Mouse (Mus musculus): ENCODE measurements around the gene Trip10. TPM values are rescaled to one million over a fixed set of nuclear protein-coding genes. Genes with fewer than 3 reads are reported as not detected.
"Not testable (repeated sequence)": the region's sequence is repeated elsewhere in the genome, so short reads cannot be mapped to it uniquely, and the experiment has no call there.

Trip10 gene
- total RNA-seq, 2 experiments from 2014 or later: 7.9 to 8.2 TPM

DNA sequence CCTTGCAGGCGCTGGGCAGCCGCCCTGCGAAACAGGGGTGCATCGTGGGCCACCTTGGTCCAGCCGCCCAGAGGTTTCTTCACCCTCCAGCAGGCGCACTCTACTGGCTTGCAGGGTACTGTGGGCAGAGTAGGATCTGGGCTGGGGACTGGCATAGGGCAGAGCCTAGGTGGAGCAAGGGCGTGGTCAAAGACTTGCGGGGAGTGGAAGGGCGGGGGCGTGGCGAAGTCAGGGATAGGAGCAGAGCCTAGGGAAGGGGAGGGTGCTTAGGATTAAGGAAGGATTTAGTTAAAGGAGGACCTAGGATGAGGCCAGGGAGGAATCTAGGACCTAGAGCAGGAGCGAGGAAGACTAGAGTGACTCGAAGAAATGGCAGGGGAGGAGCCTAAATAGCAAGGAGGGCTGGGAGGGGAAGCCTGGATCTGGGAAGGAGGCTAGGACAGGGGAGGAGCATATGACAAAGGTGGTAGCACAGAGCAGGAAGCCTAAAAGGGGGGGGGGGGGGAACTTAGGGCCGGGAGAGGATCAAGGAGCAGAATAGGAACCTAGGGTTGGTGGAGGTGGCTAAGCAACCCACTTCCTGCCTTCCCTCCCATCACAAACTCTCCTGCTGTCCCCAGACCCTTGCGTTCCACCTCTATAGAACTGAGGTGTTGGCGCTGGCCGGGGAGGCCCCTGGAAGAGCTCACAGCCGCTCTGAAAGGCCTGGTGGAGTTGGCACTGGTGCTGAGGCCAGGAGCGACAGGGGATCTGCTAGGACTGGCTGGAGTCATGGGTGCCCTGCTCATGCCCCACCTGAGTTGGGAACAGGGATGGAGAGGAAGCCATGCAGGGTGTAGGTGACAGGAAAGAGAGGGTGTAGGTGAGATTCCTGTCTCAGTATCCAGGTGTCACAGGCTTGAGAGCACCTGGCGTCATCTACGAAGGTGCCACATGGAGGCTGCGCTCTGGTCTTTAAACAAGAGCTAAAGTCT lies 16.0 kb downstream of the Trip10 start:
- no peak for DNase-seq

DNA sequence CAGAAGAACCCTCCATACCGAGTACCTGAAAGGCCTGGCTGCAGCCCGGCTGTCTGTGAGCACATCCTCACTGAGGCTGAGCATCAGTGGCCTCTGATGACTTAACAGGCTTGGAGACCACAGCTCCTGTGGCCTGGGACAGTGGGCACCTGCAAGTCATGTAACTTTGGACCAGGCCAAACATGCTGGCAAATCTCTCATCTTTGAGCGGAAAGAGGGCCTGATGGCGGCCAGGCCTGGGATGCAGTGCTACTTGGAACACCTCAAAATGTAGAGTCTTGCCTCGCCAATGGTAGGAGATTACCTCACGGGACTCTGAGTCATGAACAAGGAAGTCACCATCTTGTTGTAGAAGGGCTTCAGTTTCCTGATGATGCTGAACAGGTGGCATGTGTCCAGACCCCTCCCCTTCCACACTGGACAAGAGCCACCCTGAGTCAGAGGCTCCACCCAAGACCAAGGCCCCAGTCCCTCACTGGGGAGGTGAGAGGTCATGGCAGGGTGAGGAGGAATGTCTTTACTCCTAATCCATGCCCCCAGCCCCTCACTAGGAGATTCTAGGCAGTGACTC lies 18.4 kb downstream of the Trip10 start:
- no peak for DNase-seq

DNA sequence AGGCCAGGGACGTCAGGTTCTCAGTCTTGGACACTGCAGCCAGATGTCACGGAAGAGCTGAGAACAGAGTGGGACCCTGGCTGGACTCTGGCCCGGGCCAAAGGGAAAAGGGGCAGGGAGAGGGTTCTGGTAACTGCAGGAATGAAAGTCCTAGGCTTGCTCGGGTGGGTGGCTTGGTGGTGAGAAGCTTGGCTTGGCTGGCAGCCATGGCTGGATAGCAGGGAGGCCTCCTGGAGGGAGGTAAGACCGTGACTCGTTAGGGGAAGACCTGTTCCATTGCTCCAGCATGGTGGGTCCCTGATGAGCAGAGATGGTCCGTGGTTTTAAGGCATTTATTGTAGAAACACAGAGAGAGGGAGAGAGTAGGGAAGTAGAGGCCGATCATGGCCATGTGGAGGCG lies 22.0 kb downstream of the Trip10 start:
- DNase-seq: no peak

DNA sequence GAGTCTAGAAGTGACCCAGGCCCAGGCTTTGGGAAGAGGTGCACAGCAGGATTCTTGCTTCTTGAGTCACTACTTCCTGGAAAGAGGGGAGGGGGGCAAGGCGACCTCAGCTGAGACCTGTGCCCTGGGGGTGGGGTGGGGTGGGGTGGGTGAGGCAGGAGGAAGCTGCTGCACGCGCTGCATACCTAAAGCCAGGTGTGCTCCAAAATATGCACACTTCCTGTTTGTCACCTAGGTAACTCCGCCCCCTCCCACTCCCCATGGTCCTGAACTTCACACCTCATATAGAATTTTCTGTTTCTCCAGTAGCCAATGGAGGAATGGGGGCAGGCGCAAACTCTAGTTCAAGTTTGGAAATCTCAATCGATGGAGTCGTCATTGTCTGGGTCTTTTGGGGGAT lies 24.6 kb downstream of the Trip10 start:
- DNase-seq: no peak

DNA sequence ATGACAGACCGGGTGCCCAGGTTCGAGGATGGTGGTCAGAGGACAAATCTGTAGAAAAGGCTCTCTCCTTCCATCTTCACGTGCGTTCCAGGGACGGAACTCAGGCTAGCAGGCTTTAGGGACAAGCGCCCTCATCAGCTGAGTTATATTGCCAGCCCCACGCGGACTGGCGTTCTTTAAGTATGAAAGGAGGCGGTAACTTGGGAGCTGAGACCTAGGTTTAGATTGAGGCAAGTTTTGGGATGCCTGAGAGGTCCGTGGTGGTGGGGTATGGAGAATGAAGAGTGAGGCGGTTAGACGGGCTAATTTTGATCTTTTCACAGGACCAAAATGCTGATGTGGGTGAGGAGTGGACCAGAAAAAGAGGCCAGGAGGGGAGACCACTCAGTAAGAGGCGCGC lies 25.4 kb downstream of the Trip10 start:
- no peak for DNase-seq

DNA sequence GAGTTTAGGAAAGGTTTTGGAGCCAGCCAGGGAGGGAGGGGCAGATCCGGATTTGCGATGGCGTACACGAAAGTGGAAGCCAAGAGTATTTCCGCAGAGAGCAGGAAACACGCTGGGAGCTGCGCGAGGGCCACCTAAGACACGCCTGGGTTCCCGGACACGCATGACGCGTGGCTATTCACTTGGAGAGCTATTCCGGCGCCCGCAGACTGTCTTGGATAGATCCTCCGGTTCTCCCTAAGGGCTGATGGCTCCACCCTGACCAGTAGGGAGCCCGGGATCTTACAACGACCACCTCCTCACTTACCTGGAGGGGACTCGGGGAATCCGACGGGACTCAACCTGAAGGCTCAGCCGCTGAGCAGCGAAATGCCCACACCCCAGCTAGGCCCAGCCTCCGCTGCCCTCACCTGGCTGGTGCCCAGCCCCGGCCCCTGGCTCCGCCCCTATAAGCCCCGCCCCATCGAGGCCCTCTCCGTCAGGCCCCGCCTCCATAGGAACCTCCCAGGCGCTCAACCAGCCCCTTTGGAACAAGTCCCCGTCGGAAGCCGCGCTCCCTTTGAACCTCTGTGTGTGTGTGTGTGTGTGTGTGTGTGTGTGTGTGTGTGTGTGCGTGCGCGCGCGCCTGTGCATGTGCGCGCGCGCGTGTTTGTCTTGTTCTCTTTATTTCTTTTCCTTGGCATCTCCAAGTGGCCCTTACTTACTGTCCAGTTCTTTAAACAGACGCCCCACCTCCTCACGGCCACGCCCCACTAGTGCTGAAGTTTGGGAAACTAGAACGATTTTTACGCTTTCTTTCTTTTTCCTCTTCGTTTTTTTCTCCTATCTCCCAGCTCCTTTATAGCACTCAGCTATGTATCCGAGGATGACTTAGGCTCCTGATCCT lies 26.1 kb downstream of the Trip10 start:
- peak; percentile 56 for DNase-seq

DNA sequence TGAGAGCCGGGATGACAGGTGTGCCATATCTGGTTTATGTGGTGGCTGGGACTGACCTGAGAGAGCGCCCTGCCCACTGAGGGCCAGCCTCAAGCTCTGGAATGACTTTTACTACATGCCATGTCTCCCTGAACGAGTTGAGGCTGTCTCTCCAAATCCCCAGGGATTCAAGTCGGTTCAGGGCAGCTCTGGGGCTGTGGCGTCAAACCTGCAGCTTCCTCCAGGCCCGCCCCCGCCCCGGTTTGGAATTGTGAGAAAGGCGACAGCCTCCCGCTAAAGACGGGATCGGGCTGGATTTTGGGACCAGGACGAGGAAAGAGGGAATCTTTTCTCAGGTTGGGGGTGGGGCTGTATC lies 26.7 kb downstream of the Trip10 start:
- no peak for DNase-seq

DNA sequence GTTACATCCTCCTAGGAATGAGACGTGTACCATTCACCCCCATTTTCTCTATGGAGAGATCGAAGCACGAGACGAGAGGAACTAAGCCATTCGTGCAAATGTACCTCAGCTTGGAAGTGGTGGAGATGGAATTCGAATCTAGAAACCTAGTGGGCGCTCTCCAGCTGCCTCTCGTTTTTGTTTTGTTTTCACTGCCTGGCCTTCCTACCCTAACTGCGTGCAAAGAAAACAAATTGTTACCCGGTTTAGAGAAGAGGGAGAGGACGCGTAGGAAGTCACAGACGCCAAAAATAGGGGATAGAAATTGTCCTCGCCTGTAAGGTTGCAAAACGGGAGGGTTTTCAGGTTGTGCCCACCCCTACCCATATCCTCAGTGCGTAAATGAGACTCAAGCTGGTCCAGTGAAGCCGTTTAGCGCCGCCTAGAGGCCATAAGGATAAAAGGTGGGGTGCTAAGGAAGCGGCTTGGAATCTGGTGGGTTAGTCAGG lies 27.4 kb downstream of the Trip10 start:
- DNase-seq: peak; percentile 66 to 69

DNA sequence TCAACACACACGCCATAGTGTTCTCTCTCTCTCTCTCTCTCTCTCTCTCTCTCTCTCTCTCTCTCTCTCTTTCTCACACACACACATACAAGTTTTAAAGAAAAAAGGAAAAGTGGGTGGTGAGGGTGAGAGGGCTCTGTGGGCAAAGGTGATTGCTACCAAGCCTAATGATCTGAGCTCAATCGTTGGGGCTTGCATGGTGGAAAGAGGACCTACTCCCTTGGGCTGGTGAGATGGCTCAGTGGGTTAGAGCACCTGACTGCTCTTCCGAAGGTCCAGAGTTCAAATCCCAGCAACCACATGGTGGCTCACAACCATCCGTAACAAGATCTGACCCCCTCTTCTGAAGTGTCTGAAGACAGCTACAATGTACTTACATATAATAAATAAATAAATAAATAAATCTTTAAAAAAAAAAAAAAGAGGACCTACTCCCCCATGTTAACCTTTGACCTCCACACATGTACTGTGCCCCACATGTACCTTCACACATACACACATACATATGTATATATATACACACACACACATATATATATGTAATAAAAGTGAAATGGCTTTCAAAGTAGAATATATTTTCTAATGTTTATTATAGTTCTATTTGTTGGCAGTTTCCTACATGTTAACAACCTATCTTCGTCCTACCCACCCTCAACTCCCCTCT lies 28.5 kb downstream of the Trip10 start:
- not testable (repeated sequence) for DNase-seq

DNA sequence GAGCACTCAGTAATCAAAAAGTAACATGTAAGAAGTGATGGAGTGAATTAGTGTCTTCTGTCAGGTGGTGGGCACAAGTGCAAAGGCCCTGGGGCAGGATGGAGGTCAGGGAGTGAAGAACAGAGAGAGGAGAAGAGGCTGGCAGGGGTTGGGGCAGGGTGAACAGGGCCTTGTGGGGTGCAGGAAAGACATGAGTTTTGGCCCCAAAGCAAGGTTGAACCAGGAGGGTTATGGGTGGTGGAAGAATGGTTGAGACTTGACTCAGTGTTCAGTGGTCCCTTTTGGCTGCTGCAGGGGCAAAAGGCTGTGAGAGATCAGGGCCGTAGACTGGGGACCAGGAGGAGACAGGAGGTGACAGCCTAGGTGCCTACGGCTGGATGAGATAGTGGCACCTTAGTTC lies 29.3 kb downstream of the Trip10 start:
- no peak for DNase-seq

DNA sequence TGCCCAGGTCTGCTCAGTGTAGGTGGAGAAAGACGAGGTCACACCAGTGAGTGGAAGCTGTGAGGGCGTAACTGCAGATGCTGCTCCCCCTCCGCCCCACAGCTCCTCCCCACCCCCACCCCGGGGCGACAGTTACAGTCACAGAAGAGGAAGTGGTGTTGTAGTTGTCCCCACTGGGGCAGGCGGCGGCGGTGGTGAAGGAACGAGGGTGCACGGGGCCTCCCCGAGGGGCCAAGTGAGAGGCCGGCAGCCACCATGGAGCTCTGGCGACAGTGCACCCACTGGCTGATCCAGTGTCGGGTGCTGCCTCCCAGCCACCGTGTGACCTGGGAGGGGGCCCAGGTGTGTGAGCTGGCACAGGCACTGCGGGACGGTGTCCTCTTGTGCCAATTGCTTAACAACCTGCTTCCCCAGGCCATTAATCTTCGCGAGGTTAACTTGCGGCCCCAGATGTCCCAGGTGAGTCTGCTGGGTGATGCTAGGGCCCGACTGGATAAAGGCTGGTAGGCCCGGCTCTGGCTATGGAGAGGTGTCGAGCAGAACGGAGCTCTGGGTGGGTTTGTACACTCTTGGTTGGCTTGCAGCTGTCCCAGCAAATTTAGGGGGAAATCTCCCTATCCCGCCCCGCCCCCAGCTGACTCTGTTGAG lies 29.8 kb downstream of the Trip10 start, which contains the start of gene Vav1:
Gene Vav1, plus strand, starts transcription at position 158 of the 648 bp plus-strand sequence.
- DNase-seq: peak in 1 of 2 experiments; percentile 24

DNA sequence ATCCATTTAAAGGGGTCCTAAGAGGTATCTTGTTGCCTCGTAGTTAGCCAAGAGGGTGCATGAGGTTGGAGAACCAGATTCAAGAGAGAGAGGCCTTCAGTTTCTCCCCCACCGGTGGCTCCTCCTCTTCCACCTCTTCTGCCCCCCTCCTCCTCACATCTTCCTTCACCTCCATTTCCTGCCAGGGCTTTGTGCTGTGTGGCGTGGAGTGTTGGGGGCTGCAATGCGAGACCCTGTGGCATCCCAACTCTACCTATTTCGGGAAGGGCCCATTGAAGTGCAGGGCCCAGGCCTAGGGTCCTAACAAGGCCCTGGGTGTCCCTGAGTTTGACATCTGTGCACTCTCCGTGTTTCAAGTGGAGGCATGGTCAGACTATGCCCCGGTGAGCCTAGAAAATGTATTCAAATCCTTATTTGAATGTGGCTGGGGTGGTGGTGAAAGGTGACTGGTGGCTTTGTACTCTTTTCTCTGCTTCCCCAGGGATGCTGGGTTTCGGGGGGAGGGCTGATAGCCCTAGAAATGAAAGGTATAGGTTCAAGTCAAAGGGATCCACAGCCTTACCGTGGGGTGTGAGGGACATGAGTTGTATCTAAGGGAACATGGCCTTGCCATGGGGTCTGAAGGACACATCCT lies 30.5 kb downstream of the Trip10 start:
- no peak for DNase-seq

DNA sequence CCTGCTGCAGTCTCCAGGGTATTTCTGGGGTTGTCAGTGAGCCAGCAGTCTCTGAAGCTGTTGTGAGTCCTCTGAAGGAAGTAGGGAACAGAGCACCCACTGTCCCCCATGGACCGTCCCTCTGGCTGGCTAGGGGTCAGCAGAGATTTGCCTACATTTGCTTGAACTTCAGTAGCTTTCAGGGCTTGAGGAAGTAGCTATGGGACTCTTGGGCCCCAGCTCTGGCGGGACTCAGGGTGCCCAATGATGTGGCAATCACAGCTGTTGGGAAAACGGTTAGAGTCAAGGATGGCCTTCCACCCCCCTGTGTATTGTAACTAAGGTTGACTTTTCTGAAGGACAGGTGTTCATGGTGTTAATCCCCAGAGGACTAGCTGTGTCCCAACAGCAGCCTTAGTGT lies 31.2 kb downstream of the Trip10 start:
- no peak for DNase-seq

DNA sequence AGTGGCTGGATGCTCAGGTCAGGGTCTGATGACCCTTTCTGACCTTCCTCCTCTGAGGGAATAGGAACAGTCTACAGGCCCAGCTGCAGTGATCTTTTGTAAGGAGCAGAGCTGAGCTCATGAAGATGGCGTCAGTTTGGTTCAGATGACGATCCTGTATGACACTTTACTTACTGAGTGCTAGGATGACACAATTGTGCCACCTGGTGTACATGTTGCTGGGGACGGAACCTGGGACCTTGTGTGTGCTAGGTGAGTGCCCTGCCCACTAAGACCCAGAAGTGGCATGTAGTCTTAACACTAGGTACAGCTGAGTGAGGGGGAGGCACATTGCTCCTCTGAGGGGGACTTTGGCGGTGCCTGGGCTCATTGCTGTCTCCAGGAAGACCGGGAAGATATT lies 34.7 kb downstream of the Trip10 start:
- DNase-seq: no peak

DNA sequence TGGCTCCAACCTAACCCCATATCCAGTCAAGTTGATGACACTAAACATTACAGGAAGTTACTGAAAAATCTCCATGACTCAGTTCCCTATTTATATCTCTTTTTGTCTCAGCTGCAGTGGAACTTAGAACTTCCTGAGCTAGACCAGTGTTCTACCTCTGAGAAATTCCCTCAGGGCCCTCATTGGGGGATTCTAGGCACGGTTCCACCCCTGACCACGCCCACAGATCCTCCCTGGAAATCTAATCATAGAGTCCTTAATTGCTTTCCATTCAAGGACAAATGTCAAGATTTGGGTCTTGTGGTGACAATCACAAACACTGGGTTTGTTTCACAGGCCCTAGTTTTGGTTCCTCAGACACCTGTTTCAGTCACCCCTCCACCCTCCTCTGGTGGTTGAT lies 35.8 kb downstream of the Trip10 start:
- no peak for DNase-seq

DNA sequence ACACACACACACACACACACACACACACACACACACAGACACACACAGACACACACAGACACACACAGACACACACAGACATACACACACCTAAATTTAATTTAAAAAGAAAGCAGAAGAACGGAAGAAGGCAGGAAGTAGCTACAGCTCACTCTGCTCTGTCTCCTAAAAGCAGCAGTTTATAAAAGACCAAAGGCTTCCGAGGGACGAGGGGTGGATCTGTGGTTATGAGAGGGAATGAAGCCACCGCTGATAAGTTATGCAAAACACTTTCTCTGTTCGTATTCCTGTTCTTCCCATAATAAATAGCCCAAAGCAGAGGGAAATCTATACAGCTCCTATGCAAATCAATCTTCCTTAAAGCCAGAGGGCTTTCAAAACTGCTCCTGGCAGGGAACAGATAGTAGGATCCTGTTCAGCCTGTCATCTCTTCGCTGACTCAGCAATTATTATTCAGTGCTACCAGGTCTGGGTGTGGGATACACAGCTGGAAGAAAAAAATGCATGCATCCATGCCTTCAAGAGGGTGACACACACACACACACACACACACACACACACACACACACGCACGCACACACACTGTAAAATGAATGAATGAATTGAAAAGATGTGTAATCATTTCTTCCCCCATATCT lies 37.6 kb downstream of the Trip10 start:
- DNase-seq: no peak

DNA sequence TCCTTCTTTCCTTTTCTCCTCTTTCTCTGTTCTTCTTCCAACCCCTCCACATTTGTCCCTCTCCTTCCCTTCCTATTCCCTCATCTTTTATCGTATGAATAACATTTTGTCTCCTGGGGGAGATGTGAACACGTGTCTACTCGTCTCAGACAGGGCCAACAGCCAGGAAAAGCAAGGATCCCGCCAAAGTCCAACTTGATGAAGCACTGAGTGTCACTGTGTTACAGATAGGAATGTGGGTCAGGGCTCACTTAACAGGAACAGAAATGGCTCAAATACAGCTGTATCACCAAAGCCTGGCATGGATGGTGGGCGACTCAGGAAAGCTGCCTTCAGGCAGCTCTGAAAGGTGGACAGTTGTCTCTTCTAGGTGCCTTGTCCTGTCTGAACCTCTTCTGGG lies 40.0 kb downstream of the Trip10 start:
- no peak for DNase-seq

DNA sequence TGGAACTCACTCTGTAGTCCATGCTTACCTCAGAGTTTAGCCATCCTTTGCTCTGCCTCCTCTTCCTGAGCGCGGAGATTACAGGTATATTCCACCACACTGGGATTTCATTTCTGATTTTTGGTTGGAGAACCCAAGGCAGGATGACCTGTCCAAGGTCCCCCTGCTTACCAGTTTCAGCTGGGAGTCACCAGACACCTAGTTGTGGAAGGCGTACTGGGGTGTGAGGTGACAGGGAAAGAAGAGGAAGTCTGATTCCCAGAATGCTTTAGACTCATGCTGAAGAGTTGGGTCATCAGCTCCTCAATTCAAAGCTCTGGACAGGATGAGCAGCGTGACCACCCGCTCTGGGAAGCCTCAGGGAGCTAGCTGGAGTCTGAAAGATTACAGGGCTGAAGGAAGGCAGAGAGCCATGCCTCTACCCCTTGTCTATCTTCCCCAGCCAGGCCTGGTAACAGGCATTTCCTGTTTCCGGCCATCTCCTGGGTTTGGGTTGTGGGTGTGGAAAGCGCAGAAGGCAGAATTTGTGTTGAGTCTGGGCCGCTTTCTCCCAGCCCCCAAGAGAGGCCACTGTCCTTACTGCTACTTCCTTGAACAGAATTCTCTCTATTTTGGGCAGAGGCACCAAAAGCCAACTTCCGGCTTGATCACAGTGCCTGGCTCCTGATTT lies 40.9 kb downstream of the Trip10 start:
- no peak for DNase-seq

DNA sequence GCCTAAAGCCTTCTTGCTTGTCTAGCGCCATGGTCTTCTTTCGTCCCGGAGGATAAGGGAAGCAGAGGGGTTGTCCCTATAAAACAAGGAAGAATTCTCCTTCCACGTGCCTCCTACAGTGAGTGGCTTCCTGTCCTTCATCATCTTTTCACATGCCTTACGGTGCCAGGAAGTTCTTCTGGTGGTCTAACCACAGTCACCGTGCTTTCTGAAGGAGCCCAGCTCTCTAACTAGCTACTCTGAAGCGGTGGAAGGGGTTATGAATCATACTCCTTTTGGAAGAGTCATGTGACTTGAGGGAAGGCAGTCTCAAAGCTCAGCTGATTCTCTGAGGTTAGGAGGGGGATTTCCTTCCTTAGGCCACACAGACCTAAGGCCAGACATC lies 41.4 kb downstream of the Trip10 start:
- no peak for DNase-seq

DNA sequence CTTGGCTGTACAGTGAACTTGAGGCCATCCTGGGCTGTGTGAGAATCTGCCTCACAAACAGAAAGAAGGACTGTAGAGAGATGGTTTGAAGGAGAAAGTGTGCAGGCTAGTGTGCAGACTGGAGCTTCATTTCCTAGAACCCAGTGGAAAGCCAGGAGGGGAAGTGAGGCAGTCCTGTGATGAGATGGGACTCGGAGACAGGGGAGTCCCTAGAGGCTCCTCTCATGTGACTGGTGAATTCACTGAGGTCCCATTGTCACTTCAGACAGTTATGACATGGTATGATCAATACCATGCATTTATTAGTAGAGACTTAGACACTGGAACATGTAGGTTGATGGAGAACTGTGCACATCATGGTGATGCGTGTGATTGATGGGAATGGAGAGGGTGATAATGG lies 43.0 kb downstream of the Trip10 start:
- no peak for DNase-seq
